Mouse (Mus musculus) midbrain, embryonic 16.5 days (tissue): ENCODE measurements around the gene Kndc1. TPM values are rescaled to one million over a fixed set of nuclear protein-coding genes. Genes with fewer than 3 reads are reported as not detected.

Experiments
- ATAC-seq: fragments of 200-750 bp; cut with Nextera tagmentation; 2 replicates; pipeline ENCODE4 v1.8.0; 2017; ENCODE audit warnings: moderate TSS enrichment
- H3K27ac ChIP-seq: fragments of 300-500 bp; sonication (generic); 2 replicates; pipeline ENCODE4 v1.5.1; 2014; ENCODE audit warnings: mild to moderate bottlenecking, low read length, mixed read lengths
- H3K27me3 ChIP-seq: fragments of 300-500 bp; sonication (generic); 2 replicates; pipeline ENCODE4 v1.6.1; 2014; ENCODE audit warnings: low read depth, low read length, mixed read lengths; ENCODE audit not compliant: control insufficient read depth, insufficient read depth
- H3K36me3 ChIP-seq: fragments of 300-500 bp; sonication (generic); 2 replicates; pipeline ENCODE4 v1.6.1; 2014; ENCODE audit warnings: mild to moderate bottlenecking, low read length, moderate library complexity, mixed read lengths; ENCODE audit not compliant: control insufficient read depth, insufficient read depth
- H3K4me1 ChIP-seq: fragments of 300-500 bp; sonication (generic); 2 replicates; pipeline ENCODE4 v1.6.1; 2014; ENCODE audit warnings: mild to moderate bottlenecking, low read length, mixed read lengths; ENCODE audit not compliant: control insufficient read depth, insufficient read depth
- H3K4me2 ChIP-seq: fragments of 300-500 bp; sonication (generic); 2 replicates; pipeline ENCODE4 v1.6.1; 2014; ENCODE audit warnings: mild to moderate bottlenecking, low read length, mixed read lengths
- H3K4me3 ChIP-seq: fragments of 300-500 bp; sonication (generic); 2 replicates; pipeline ENCODE4 v1.5.1; 2014; ENCODE audit warnings: low read depth, mild to moderate bottlenecking, low read length, moderate library complexity, mixed read lengths
- H3K9ac ChIP-seq: fragments of 300-500 bp; sonication (generic); 2 replicates; pipeline ENCODE4 v1.6.1; 2014; ENCODE audit warnings: low read depth, low read length, mixed read lengths
- H3K9me3 ChIP-seq: fragments of 300-500 bp; sonication (generic); replicated peaks from 2 replicates; pipeline ENCODE4 v1.6.1; 2014; ENCODE audit warnings: mild to moderate bottlenecking, low read length, mixed read lengths; ENCODE audit not compliant: control insufficient read depth, poor library complexity, severe bottlenecking
- WGBS: fragments of 180-500 bp; shearing (Covaris S2); extraction: QIAGEN DNeasy Blood & Tissue Kit; methylation state at CpG from one replicate; pipeline ENCODE4 v1.1.7; 2014; 5-methylcytosine and 5-hydroxymethylcytosine counted together
- polyA plus RNA-seq: library from polyadenylated mRNA; unstranded; fragments of >200 nt; fragmentation: Nextera tagmentation; extraction: Ambion mirVana; gene quantifications from 2 replicates; pipeline ENCODE4 v1.2.1, GENCODE M21; 2015

The Kndc1 gene
- polyA plus RNA-seq, 1 experiment from 2014 or later = 23.6 TPM

- Histone ChIP-seq H3K4me1 (no peaks in the 10 kb centered on the region), H3K4me3 (no peak overlapping the region), H3K9me3 (no peaks in the 10 kb centered on the region), H3K36me3 (peaks cover 13% of the 10 kb centered on the region; the same call in 1 of the 2 replicates), H3K9ac (no peak overlapping the region), H3K27ac (no peak overlapping the region), H3K27me3 (peaks cover 18% of the 10 kb centered on the region), H3K4me2 (no peak overlapping the region)
- ATAC-seq = no peak
- whole genome bisulfite sequencing = 75% methylated on average over 5 of the region's 5 CpGs
Measured at GRCm38 (mm10) chr7:139937810-139938209, 43.3 kb downstream of the Kndc1 start.

- 63% methylated on average over 16 of the region's 16 CpGs for WGBS
- H3K4me3 ChIP-seq = no peak overlapping the region
- no peaks in the 10 kb centered on the region; the same call in 1 of the 2 replicates for H3K36me3 ChIP-seq
- H3K9ac ChIP-seq = no peak overlapping the region
- H3K4me2 ChIP-seq = no peak overlapping the region
- H3K4me1 ChIP-seq = peaks cover 9% of the 10 kb centered on the region
- H3K27me3 ChIP-seq = peaks cover 44% of the 10 kb centered on the region
- no peak overlapping the region for H3K27ac ChIP-seq
- no peak for ATAC-seq
- no peaks in the 10 kb centered on the region for H3K9me3 ChIP-seq
Measured at GRCm38 (mm10) chr7:139940476-139941209, 46.1 kb downstream of the Kndc1 start.

GRCm38 (mm10) chr7:139943674-139944281 is 49.3 kb downstream of the Kndc1 start, which contains the start of gene Utf1:
Gene Utf1 (plus strand): TSS chr7:139943789.
- Histone ChIP-seq H3K4me3 (peak within 1 kb of the TSS; percentile 30), H3K4me2 (peak within 1 kb of the TSS; percentile 51), H3K4me1 (peaks cover 9% of the 10 kb centered on the region), H3K9ac (peak within 1 kb of the TSS; percentile 32; the same call in 1 of the 2 replicates), H3K9me3 (no peaks in the 10 kb centered on the region), H3K36me3 (no peaks in the 10 kb centered on the region), H3K27ac (no peak within 1 kb of the TSS), H3K27me3 (peaks cover 67% of the 10 kb centered on the region)
- peak; percentile 68 for ATAC-seq
- WGBS = under 1% methylated on average over 59 of the region's 59 CpGs

GRCm38 (mm10) chr7:139944291-139945240 is 50.1 kb downstream of the Kndc1 start:
- ATAC-seq = no peak; the same call in 1 of the 2 replicates
- WGBS = 4% methylated on average over 66 of the region's 68 CpGs
- peaks cover 73% of the 10 kb centered on the region for H3K27me3 ChIP-seq
- no peaks in the 10 kb centered on the region for H3K9me3 ChIP-seq
- H3K4me1 ChIP-seq = peaks cover 9% of the 10 kb centered on the region
- peak overlapping the region; percentile 30 for H3K4me3 ChIP-seq
- no peak overlapping the region for H3K27ac ChIP-seq
- H3K36me3 ChIP-seq = no peaks in the 10 kb centered on the region
- peak overlapping the region; percentile 51 for H3K4me2 ChIP-seq
- H3K9ac ChIP-seq = peak overlapping the region; percentile 32; the same call in 1 of the 2 replicates

DNA sequence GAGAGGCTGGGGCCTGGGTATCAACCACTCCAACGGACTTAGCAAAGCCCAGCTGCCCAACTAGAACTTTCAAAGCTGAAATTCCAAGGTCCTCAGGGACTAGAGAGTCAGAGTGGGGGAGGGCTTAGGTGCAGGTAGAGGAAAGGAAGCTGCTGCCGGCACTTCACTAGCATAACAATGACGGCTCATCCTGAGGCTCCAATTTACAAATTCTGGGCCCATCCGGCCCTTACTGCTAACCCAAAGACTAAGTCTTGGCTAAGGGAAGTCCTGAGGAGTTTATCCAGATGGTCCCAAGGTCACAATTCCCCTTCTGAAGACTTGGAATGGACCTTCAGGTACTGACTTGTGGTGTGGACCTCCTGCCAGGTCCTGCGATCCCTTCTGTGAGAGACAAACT is 51.0 kb downstream of the Kndc1 start:
- no peak overlapping the region for H3K27ac ChIP-seq
- no peaks in the 10 kb centered on the region for H3K9me3 ChIP-seq
- no peak overlapping the region for H3K4me2 ChIP-seq
- no peak for ATAC-seq
- H3K4me3 ChIP-seq = no peak overlapping the region
- H3K27me3 ChIP-seq = peaks cover 80% of the 10 kb centered on the region
- 17% methylated on average over 5 of the region's 5 CpGs for WGBS
- peaks cover 15% of the 10 kb centered on the region for H3K4me1 ChIP-seq
- no peak overlapping the region for H3K9ac ChIP-seq
- H3K36me3 ChIP-seq = no peaks in the 10 kb centered on the region

GRCm38 (mm10) chr7:139946032-139946431 is 51.5 kb downstream of the Kndc1 start:
- H3K4me1 ChIP-seq = peaks cover 19% of the 10 kb centered on the region
- peaks cover 83% of the 10 kb centered on the region for H3K27me3 ChIP-seq
- H3K4me3 ChIP-seq = no peak overlapping the region
- ATAC-seq = no peak
- H3K4me2 ChIP-seq = no peak overlapping the region
- 27% methylated on average over 5 of the region's 5 CpGs for WGBS
- H3K9me3 ChIP-seq = no peaks in the 10 kb centered on the region
- no peaks in the 10 kb centered on the region for H3K36me3 ChIP-seq
- H3K27ac ChIP-seq = no peak overlapping the region
- no peak overlapping the region for H3K9ac ChIP-seq

DNA sequence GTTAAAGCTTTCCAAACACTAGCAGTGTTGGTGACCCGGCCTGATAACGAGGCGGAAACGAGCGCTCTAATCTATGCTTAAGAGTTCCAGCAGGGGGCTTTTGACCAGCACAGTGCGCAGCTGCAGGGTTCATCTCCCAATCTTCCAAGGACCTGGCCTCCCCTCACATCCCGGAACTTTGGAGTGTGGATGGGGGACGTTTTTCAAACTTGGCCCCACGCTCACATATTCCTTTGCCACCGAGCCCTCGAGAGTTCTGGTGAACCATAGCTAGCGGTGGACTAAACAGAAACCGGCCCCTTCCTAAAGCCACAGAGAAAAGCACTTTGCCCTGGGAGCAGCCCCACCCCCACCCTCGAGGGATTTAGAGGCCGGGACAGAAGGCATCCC is 55.4 kb downstream of the Kndc1 start:
- H3K4me1 ChIP-seq = peaks cover 12% of the 10 kb centered on the region
- H3K9ac ChIP-seq = peak overlapping the region; percentile 48; the same call in 1 of the 2 replicates
- peak; percentile 62; the same call in 1 of the 2 replicates for ATAC-seq
- peak overlapping the region; percentile 29 for H3K4me3 ChIP-seq
- WGBS = 1% methylated on average over 15 of the region's 15 CpGs
- H3K4me2 ChIP-seq = peak overlapping the region; percentile 78
- no peaks in the 10 kb centered on the region for H3K36me3 ChIP-seq
- H3K27ac ChIP-seq = no peak overlapping the region
- no peaks in the 10 kb centered on the region for H3K9me3 ChIP-seq
- H3K27me3 ChIP-seq = peaks cover 59% of the 10 kb centered on the region

DNA sequence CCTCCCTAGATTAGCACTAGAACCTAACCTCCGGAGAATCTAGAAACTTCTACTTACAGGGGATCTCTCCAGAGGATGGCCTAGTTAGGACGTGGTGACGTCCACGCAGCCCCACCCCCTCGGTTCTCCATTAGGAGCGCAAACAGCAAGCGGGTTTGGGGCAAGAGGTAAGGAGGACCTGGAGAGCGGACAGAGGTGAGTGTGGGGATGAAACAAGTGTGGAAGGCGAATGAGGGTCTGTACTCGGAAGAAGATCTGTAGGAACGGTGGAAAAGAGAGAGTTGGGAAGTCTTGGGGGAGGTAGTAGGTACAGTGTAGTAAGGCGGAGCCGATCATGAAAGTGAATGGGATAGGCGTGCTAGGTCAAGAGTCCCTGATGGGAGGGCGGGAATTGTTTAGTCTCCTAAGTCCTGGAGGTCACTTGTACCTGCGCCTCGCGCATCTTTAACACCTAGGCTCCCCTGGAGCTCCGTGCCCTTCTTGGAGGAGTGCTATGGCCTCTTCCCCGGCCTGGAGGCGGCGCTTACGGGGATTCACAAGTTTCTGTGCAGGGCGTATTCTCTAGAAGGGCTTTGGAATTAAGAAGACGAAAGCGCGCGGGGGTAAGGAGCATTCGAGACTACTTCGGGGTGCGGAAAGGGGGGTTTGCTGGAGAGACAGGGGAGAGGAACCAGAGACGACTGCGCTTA is 55.9 kb downstream of the Kndc1 start:
- Histone ChIP-seq H3K4me1 (peaks cover 12% of the 10 kb centered on the region), H3K36me3 (no peaks in the 10 kb centered on the region), H3K4me3 (peak overlapping the region; percentile 29), H3K27me3 (peaks cover 55% of the 10 kb centered on the region), H3K9ac (peak overlapping the region; percentile 48; the same call in 1 of the 2 replicates), H3K27ac (no peak overlapping the region), H3K4me2 (peak overlapping the region; percentile 78), H3K9me3 (no peaks in the 10 kb centered on the region)
- under 1% methylated on average over 33 of the region's 33 CpGs for WGBS
- ATAC-seq = peak; percentile 21; the same call in 1 of the 2 replicates
